Mouse (Mus musculus): ENCODE measurements around the gene Adrm1.

GRCm38 (mm10) chr2:180215951-180216350 lies 44.7 kb downstream of the Adrm1 start:
- TF ChIP-seq GATA1 (IDR thresholded peaks at IDR 0.05; ENCODE audit: low read length): no peak
- TF ChIP-seq TAL1 (IDR thresholded peaks at IDR 0.05; ENCODE audit: low read length): no peak

Measured in erythroblast, embryonic 14.5 days (primary cell).